In the genomic region with DNA sequence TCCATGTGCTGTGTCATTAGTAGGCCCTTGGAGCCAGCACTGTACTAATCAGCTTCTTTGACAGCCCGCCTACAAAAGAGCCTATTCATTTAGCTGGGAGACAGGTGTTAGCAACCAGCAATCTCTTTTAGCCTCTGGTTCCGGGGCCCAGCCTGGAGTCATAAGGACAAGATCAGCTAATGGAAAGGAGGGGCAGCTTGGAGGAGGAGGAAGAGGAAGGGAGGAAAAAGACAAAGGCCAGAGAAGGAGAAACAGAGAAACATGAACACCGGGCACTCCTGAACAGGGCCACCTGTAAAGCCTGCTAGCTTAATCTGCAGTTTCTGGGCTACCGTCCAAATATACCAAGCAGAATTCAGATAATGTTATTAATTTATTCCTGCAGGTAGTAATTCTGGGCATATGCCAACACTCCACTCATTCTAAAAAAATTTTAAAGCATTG, we compare ENCODE assay signal across 12 mouse cellular contexts. TPM values are rescaled to one million over a fixed set of nuclear protein-coding genes. Genes with fewer than 3 reads are reported as not detected.
DNase-seq lines count a peak whose midpoint lies in the region; ATAC-seq and TF ChIP-seq lines count a peak whose summit lies in the region.
"Had no signal": no experiment of that assay in that cellular context is flagged by ENCODE, and none has a peak within 500 bp of the region (broad histone marks: within the 10 kb centered on the region; RNA-seq: fewer than 3 reads in every experiment).

No protein-coding gene starts in this region.

- TF ChIP-seq POLR2A in kidney, adult 2 months (IDR thresholded peaks at IDR 0.05; ENCODE audit: low read depth, low read length): no peak

- H3K27me3 ChIP-seq in kidney, adult 2 months (replicated peaks; ENCODE audit: control insufficient read depth, insufficient read depth, low read length): no peaks in the 10 kb centered on the region
- H3K27me3 ChIP-seq in forebrain, postnatal 0 days (ENCODE audit: insufficient read depth, low read length): no peaks in the 10 kb centered on the region
- no peaks in the 10 kb centered on the region for H3K27me3 ChIP-seq in liver, embryonic 16.5 days (ENCODE audit: control insufficient read depth, insufficient read depth, low read depth, low read length)
- H3K27me3 ChIP-seq: limb, embryonic 15.5 days had no signal

- H3K36me3 ChIP-seq in kidney, adult 2 months (ENCODE audit: control insufficient read depth, insufficient read depth, low read length): no peaks in the 10 kb centered on the region
- no peaks in the 10 kb centered on the region for H3K36me3 ChIP-seq in forebrain, postnatal 0 days (ENCODE audit: insufficient read depth)
- H3K36me3 ChIP-seq in liver, embryonic 16.5 days (ENCODE audit: control insufficient read depth, insufficient read depth): peaks cover 2% of the 10 kb centered on the region; the same call in 1 of the 2 replicates
- H3K36me3 ChIP-seq: limb, embryonic 15.5 days had no signal

- H3K9ac ChIP-seq in forebrain, postnatal 0 days: no peak overlapping the region
- H3K9ac ChIP-seq in liver, embryonic 16.5 days (ENCODE audit: low read depth, low read length): no peak overlapping the region
- H3K9ac ChIP-seq: limb, embryonic 15.5 days had no signal

- no peak overlapping the region for H3K4me3 ChIP-seq in kidney, adult 2 months (ENCODE audit: insufficient read depth, low read depth, low read length)
- H3K4me3 ChIP-seq in forebrain, postnatal 0 days (ENCODE audit: low read depth, low read length): no peak overlapping the region
- no peak overlapping the region for H3K4me3 ChIP-seq in liver, embryonic 16.5 days (ENCODE audit: low read depth, low read length)
- H3K4me3 ChIP-seq: limb, embryonic 15.5 days had no signal

- H3K9me3 ChIP-seq in forebrain, postnatal 0 days (ENCODE audit: low read length): no peaks in the 10 kb centered on the region
- H3K9me3 ChIP-seq in liver, embryonic 16.5 days (replicated peaks; ENCODE audit: control insufficient read depth, low read length): no peaks in the 10 kb centered on the region
- H3K9me3 ChIP-seq: limb, embryonic 15.5 days had no signal

- peak; percentile 73; the same call in 1 of the 2 replicates for ATAC-seq in forebrain, postnatal 0 days
- ATAC-seq in liver, embryonic 16.5 days (ENCODE audit: low read depth): peak; percentile 65
- ATAC-seq in megakaryocyte, adult 5-6 weeks (ENCODE audit: poor library complexity, severe bottlenecking): no peak

- TF ChIP-seq CTCF in kidney, adult 2 months (conservative IDR thresholded peaks at IDR 0.05; ENCODE audit: insufficient read depth, insufficient read length, low read depth, low read length): no peak
- TF ChIP-seq CTCF in forebrain, postnatal 0 days (IDR thresholded peaks at IDR 0.05; ENCODE audit: low read depth): no peak

- peak; percentile 66 for DNase-seq in kidney, adult 2 months
- DNase-seq in kidney, postnatal 10 days: no peak
- peak; percentile 43 for DNase-seq in brain, adult 2 months (ENCODE audit: low read depth, low spot score)
- DNase-seq in forebrain, postnatal 0 days: peak; percentile 40
- DNase-seq in layer of hippocampus, adult 9-11 months: no peak
- DNase-seq in heart, adult 18-20 months: no peak
- DNase-seq: heart, postnatal 10 days had no signal

- 0 out of 2 replicates have a peak overlapping the region, but pooled peaks have one; percentile 48 for H3K27ac ChIP-seq in kidney, adult 2 months (ENCODE audit: insufficient read depth, low read depth, low read length)
- peak overlapping the region; percentile 50; the same call in 1 of the 2 replicates for H3K27ac ChIP-seq in forebrain, postnatal 0 days (ENCODE audit: low read depth, low read length)
- H3K27ac ChIP-seq in liver, embryonic 16.5 days (ENCODE audit: low read length): peak overlapping the region; percentile 46
- H3K27ac ChIP-seq: limb, embryonic 15.5 days had no signal

- 47% methylated on average over 4 of the region's 4 CpGs for WGBS in kidney, adult 2 months
- WGBS in forebrain, postnatal 0 days: 15% methylated on average over 4 of the region's 4 CpGs
- WGBS in liver, embryonic 16.5 days (ENCODE audit: insufficient replicate concordance): 40% methylated on average over 4 of the region's 4 CpGs

- peaks cover 23% of the 10 kb centered on the region; the same call in 1 of the 2 replicates for H3K4me1 ChIP-seq in kidney, adult 2 months (ENCODE audit: control insufficient read depth, insufficient read depth, low read length)
- H3K4me1 ChIP-seq in forebrain, postnatal 0 days (ENCODE audit: insufficient read depth): peaks cover 11% of the 10 kb centered on the region; the same call in 1 of the 2 replicates
- H3K4me1 ChIP-seq in liver, embryonic 16.5 days (ENCODE audit: control insufficient read depth, low read depth, low read length): peaks cover 56% of the 10 kb centered on the region

- H3K4me2 ChIP-seq in forebrain, postnatal 0 days (ENCODE audit: low read depth): no peak overlapping the region
- no peak overlapping the region for H3K4me2 ChIP-seq in liver, embryonic 16.5 days (ENCODE audit: low read depth, low read length)
- H3K4me2 ChIP-seq: limb, embryonic 15.5 days had no signal

RNA-seq across cellular contexts. Expression of gene Rffl, which starts 7.5 kb away (rescaled TPM):
- polyA plus RNA-seq in kidney, adult 2 months (2012; rRNA removed): 15.3 and 19.4 TPM in 2 replicates
- total RNA-seq in forebrain, postnatal 0 days (2014; rRNA removed): 4.3 and 6.0 TPM in 2 replicates
- 2.3 and 2.8 TPM in 2 replicates for polyA plus RNA-seq in forebrain, postnatal 0 days (2015; fragmentation: Nextera tagmentation; extraction: Ambion mirVana)
- polyA plus RNA-seq in liver, embryonic 16.5 days (2015; fragmentation: Nextera tagmentation; extraction: Ambion mirVana): 25.8 and 26.4 TPM in 2 replicates
- total RNA-seq in heart, adult 18-20 months (2021): 1 to 10 TPM; 3.5 to 3.6 TPM
- total RNA-seq in megakaryocyte, adult 5-6 weeks (2015): 20.5 and 26.7 TPM in 2 replicates
- 20.1 and 25.4 TPM in 2 replicates for total RNA-seq in megakaryocyte, adult 5-6 weeks (2017)

RNA-seq across cellular contexts. Expression of gene Rad51d, which starts 26.9 kb away (rescaled TPM):
- polyA plus RNA-seq in kidney, adult 2 months (2012; rRNA removed): 13.7 and 15.7 TPM in 2 replicates
- 8.6 and 9.5 TPM in 2 replicates for total RNA-seq in forebrain, postnatal 0 days (2014; rRNA removed)
- polyA plus RNA-seq in forebrain, postnatal 0 days (2015; fragmentation: Nextera tagmentation; extraction: Ambion mirVana): 13.4 and 14.0 TPM in 2 replicates
- polyA plus RNA-seq in liver, embryonic 16.5 days (2015; fragmentation: Nextera tagmentation; extraction: Ambion mirVana): 4.1 and 4.7 TPM in 2 replicates
- total RNA-seq in heart, adult 18-20 months (2021): 10 to 100 TPM; 10.5 to 12.0 TPM
- total RNA-seq in megakaryocyte, adult 5-6 weeks (2015): 7.1 and 7.9 TPM in 2 replicates
- total RNA-seq in megakaryocyte, adult 5-6 weeks (2017): 8.8 and 10.3 TPM in 2 replicates

RNA-seq across cellular contexts. Expression of gene Fndc8, which starts 28.4 kb away (rescaled TPM):
- polyA plus RNA-seq in kidney, adult 2 months (2012; rRNA removed): 0.13 and 0.19 TPM in 2 replicates
- total RNA-seq in forebrain, postnatal 0 days (2014; rRNA removed): not detected in 2 replicates
- 0.06 and 0.29 TPM in 2 replicates for polyA plus RNA-seq in forebrain, postnatal 0 days (2015; fragmentation: Nextera tagmentation; extraction: Ambion mirVana)
- 0.09 and 0.12 TPM in 2 replicates for polyA plus RNA-seq in liver, embryonic 16.5 days (2015; fragmentation: Nextera tagmentation; extraction: Ambion mirVana)
- total RNA-seq in heart, adult 18-20 months (2021): not detected
- not detected in 2 replicates for total RNA-seq in megakaryocyte, adult 5-6 weeks (2015)
- not detected in 2 replicates for total RNA-seq in megakaryocyte, adult 5-6 weeks (2017)
- total RNA-seq: gastrocnemius, adult 18-20 months; midbrain, postnatal 0 days had no signal

RNA-seq across cellular contexts. Expression of gene Nle1, which starts 44.7 kb away (rescaled TPM):
- polyA plus RNA-seq in kidney, adult 2 months (2012; rRNA removed): 16.3 and 16.9 TPM in 2 replicates
- 31.5 and 34.9 TPM in 2 replicates for total RNA-seq in forebrain, postnatal 0 days (2014; rRNA removed)
- 26.4 and 27.2 TPM in 2 replicates for polyA plus RNA-seq in forebrain, postnatal 0 days (2015; fragmentation: Nextera tagmentation; extraction: Ambion mirVana)
- polyA plus RNA-seq in liver, embryonic 16.5 days (2015; fragmentation: Nextera tagmentation; extraction: Ambion mirVana): 9.1 and 10.7 TPM in 2 replicates
- 10 to 100 TPM; 11.7 to 12.4 TPM for total RNA-seq in heart, adult 18-20 months (2021)
- 4.7 TPM in 2 replicates for total RNA-seq in megakaryocyte, adult 5-6 weeks (2015)
- 2.6 and 3.1 TPM in 2 replicates for total RNA-seq in megakaryocyte, adult 5-6 weeks (2017)

RNA-seq across cellular contexts. Expression of gene Unc45b, which starts 46.8 kb away (rescaled TPM):
- 5.0 and 7.9 TPM in 2 replicates for polyA plus RNA-seq in kidney, adult 2 months (2012; rRNA removed)
- total RNA-seq in forebrain, postnatal 0 days (2014; rRNA removed): 1.4 and 3.0 TPM in 2 replicates
- polyA plus RNA-seq in forebrain, postnatal 0 days (2015; fragmentation: Nextera tagmentation; extraction: Ambion mirVana): 2.2 and 2.4 TPM in 2 replicates
- polyA plus RNA-seq in liver, embryonic 16.5 days (2015; fragmentation: Nextera tagmentation; extraction: Ambion mirVana): 1.4 and 2.4 TPM in 2 replicates
- 100 to 1,000 TPM; 185 to 201 TPM for total RNA-seq in heart, adult 18-20 months (2021)
- not detected in 2 replicates for total RNA-seq in megakaryocyte, adult 5-6 weeks (2015)
- not detected in 2 replicates for total RNA-seq in megakaryocyte, adult 5-6 weeks (2017)

Comparison
In these comparisons a context has a peak if more than half of its experiments do, and no peak if none do; other contexts are left out.
1. DNase-seq: peak in kidney, adult 2 months (single experiment), brain, adult 2 months (single experiment) and forebrain, postnatal 0 days (single experiment); none in kidney, postnatal 10 days (single experiment), layer of hippocampus, adult 9-11 months (single experiment) and heart, adult 18-20 months (0 of 2).
2. Peak in every context shown above with its lines, with median percentiles within 50 percentile points of each other: H3K27ac ChIP-seq.